Comparison of ENCODE assay signal across 8 mouse cellular contexts in the genomic region with DNA sequence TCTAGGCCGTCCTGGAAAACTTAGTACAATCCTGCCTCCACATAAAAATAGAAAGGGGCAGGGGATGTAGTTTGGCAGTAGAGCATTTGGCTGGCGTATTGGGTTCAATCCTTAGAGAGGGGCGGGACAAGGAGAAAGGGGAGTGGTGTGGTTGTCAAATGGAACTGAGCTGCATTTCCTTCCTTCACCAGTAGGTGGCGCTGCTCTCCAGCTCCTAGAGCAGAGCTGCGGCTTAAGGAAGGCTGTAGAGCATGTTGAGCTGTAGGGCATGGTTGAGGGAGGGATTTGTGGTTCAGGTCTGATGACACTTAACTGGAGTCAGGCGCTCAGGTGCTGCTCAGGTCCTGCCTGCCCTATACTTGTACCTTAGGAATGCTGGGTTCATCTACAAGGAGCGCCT. TPM values are rescaled to one million over a fixed set of nuclear protein-coding genes. Genes with fewer than 3 reads are reported as not detected.
DNase-seq lines count a peak whose midpoint lies in the region; ATAC-seq and TF ChIP-seq lines count a peak whose summit lies in the region.

No protein-coding gene starts in this region.

- no peak for TF ChIP-seq EP300 in liver, postnatal 0 days (IDR thresholded peaks at IDR 0.05; ENCODE audit: low read depth)

- no peaks in the 10 kb centered on the region for H3K9me3 ChIP-seq in G1E (replicated peaks)
- no peaks in the 10 kb centered on the region for H3K9me3 ChIP-seq in forebrain, embryonic 16.5 days (ENCODE audit: control insufficient read depth, low read length)
- no peaks in the 10 kb centered on the region for H3K9me3 ChIP-seq in liver, postnatal 0 days (ENCODE audit: low read length)
- H3K9me3 ChIP-seq in neural tube, embryonic 15.5 days (replicated peaks) = no peaks in the 10 kb centered on the region

- peaks cover 11% of the 10 kb centered on the region for H3K36me3 ChIP-seq in G1E (replicated peaks)
- no peaks in the 10 kb centered on the region for H3K36me3 ChIP-seq in forebrain, embryonic 16.5 days (ENCODE audit: control insufficient read depth, insufficient read depth)
- H3K36me3 ChIP-seq in liver, postnatal 0 days (replicated peaks; ENCODE audit: insufficient read depth, low read length) = no peaks in the 10 kb centered on the region
- no peaks in the 10 kb centered on the region for H3K36me3 ChIP-seq in neural tube, embryonic 15.5 days

- H3K4me2 ChIP-seq in forebrain, embryonic 16.5 days (ENCODE audit: low read length) = no peak overlapping the region
- no peak overlapping the region for H3K4me2 ChIP-seq in liver, postnatal 0 days (ENCODE audit: low read depth, low read length)
- H3K4me2 ChIP-seq in neural tube, embryonic 15.5 days = no peak overlapping the region

- DNase-seq in G1E (ENCODE audit: low spot score) = peak; percentile 47
- DNase-seq in cerebellum, adult 18-20 months = peak; percentile 88 to 91
- peak; percentile 63 for DNase-seq in heart, postnatal 25 days (ENCODE audit: low spot score)
- DNase-seq in layer of hippocampus, adult 11-12 months (ENCODE audit: low spot score) = peak; percentile 93
- peak; percentile 91 for DNase-seq in liver, postnatal 0 days
- peak; percentile 96 for DNase-seq in testis, postnatal 10 days (ENCODE audit: low spot score)

- H3K4me1 ChIP-seq in G1E (ENCODE audit: insufficient read depth, low read depth, low read length) = no peaks in the 10 kb centered on the region
- H3K4me1 ChIP-seq in forebrain, embryonic 16.5 days (replicated peaks; ENCODE audit: control insufficient read depth, insufficient read depth, low read length) = peaks cover 13% of the 10 kb centered on the region
- no peaks in the 10 kb centered on the region for H3K4me1 ChIP-seq in liver, postnatal 0 days (ENCODE audit: insufficient read depth)
- H3K4me1 ChIP-seq in neural tube, embryonic 15.5 days = peaks cover 28% of the 10 kb centered on the region

- H3K27ac ChIP-seq in forebrain, embryonic 16.5 days (ENCODE audit: low read length) = no peak overlapping the region
- no peak overlapping the region for H3K27ac ChIP-seq in liver, postnatal 0 days (ENCODE audit: low read depth)
- no peak overlapping the region for H3K27ac ChIP-seq in neural tube, embryonic 15.5 days (replicated peaks)

- peak; percentile 99 for TF ChIP-seq CTCF in G1E (IDR thresholded peaks at IDR 0.05; ENCODE audit: low read depth, low read length)
- TF ChIP-seq CTCF in liver, postnatal 0 days (IDR thresholded peaks at IDR 0.05; ENCODE audit: low read depth) = peak; percentile 100

- intact Hi-C loops in heart, postnatal 25 days (cut with DNase I) = loop anchor here (1.0 to 5.0 kb wide), 3 partner anchors 81 to 255 kb away; no protein-coding TSS in a partner anchor

- H3K27me3 ChIP-seq in G1E (ENCODE audit: insufficient read depth, low read length) = peaks cover 6% of the 10 kb centered on the region; the same call in 1 of the 2 replicates
- H3K27me3 ChIP-seq in forebrain, embryonic 16.5 days (replicated peaks; ENCODE audit: control insufficient read depth, insufficient read depth, low read length) = no peaks in the 10 kb centered on the region; the same call in 1 of the 2 replicates
- peaks cover 11% of the 10 kb centered on the region; the same call in 1 of the 2 replicates for H3K27me3 ChIP-seq in liver, postnatal 0 days (ENCODE audit: insufficient read depth, low read length)
- H3K27me3 ChIP-seq in neural tube, embryonic 15.5 days (replicated peaks) = no peaks in the 10 kb centered on the region

- H3K4me3 ChIP-seq in G1E (ENCODE audit: low read depth, low read length) = no peak overlapping the region
- H3K4me3 ChIP-seq in forebrain, embryonic 16.5 days (replicated peaks; ENCODE audit: low read length) = no peak overlapping the region
- H3K4me3 ChIP-seq in liver, postnatal 0 days (ENCODE audit: low read depth, low read length) = no peak overlapping the region
- no peak overlapping the region for H3K4me3 ChIP-seq in neural tube, embryonic 15.5 days (replicated peaks)

- WGBS in forebrain, embryonic 16.5 days = 8% methylated on average over 7 of the region's 7 CpGs
- WGBS in liver, postnatal 0 days (ENCODE audit: insufficient replicate concordance) = 9% methylated on average over 7 of the region's 7 CpGs
- WGBS in neural tube, embryonic 15.5 days = 5% methylated on average over 7 of the region's 7 CpGs

- ATAC-seq in G1E (ENCODE audit: extremely low read depth, insufficient number of reproducible peaks, low FRiP score, poor library complexity, severe bottlenecking) = peak; percentile 83
- ATAC-seq in forebrain, embryonic 16.5 days = peak; percentile 81
- ATAC-seq in liver, postnatal 0 days = peak; percentile 88
- ATAC-seq in neural tube, embryonic 15.5 days (ENCODE audit: low FRiP score) = peak; percentile 73; the same call in 1 of the 2 replicates

- H3K9ac ChIP-seq in forebrain, embryonic 16.5 days (replicated peaks; ENCODE audit: low read depth, low read length) = no peak overlapping the region
- no peak overlapping the region for H3K9ac ChIP-seq in liver, postnatal 0 days (replicated peaks)
- no peak overlapping the region for H3K9ac ChIP-seq in neural tube, embryonic 15.5 days (replicated peaks)

RNA-seq across cellular contexts. Expression of a gene that starts 6.6 kb away (rescaled TPM):
- total RNA-seq in G1E (2014; fragmentation: Nextera tagmentation) = 2.9 and 5.5 TPM in 2 replicates
- total RNA-seq in G1E (2017) = 17.8 and 21.0 TPM in 2 replicates
- 2.5 and 4.0 TPM in 2 replicates for polyA plus RNA-seq in G1E (2012)
- 11.4 and 13.6 TPM in 2 replicates for polyA plus RNA-seq in forebrain, embryonic 16.5 days (2015; fragmentation: Nextera tagmentation; extraction: Ambion mirVana)
- total RNA-seq in heart, postnatal 25 days (2021) = 10 to 100 TPM; 14.8 to 15.2 TPM
- 8.2 and 8.7 TPM in 2 replicates for polyA plus RNA-seq in liver, postnatal 0 days (2015; fragmentation: Nextera tagmentation; extraction: Ambion mirVana)
- polyA plus RNA-seq in neural tube, embryonic 15.5 days (2015; fragmentation: Nextera tagmentation; extraction: Ambion mirVana) = 25.8 and 27.7 TPM in 2 replicates

RNA-seq across cellular contexts. Expression of a gene that starts 30.6 kb away (rescaled TPM):
- total RNA-seq in G1E (2014; fragmentation: Nextera tagmentation) (not detected in 2 replicates), G1E (2017) (0.05 TPM in 1 of 2 replicates, not detected in the other)
- not detected in 2 replicates for polyA plus RNA-seq in G1E (2012)
- 16.9 and 17.2 TPM in 2 replicates for polyA plus RNA-seq in forebrain, embryonic 16.5 days (2015; fragmentation: Nextera tagmentation; extraction: Ambion mirVana)
- not detected for total RNA-seq in heart, postnatal 25 days (2021)
- not detected in 2 replicates for polyA plus RNA-seq in liver, postnatal 0 days (2015; fragmentation: Nextera tagmentation; extraction: Ambion mirVana)
- polyA plus RNA-seq in neural tube, embryonic 15.5 days (2015; fragmentation: Nextera tagmentation; extraction: Ambion mirVana) = 7.5 and 9.2 TPM in 2 replicates

RNA-seq across cellular contexts. Expression of a gene that starts 31.4 kb away (rescaled TPM):
- not detected in 2 replicates for total RNA-seq in G1E (2014; fragmentation: Nextera tagmentation)
- total RNA-seq in G1E (2017) = not detected in 2 replicates
- polyA plus RNA-seq in G1E (2012) = not detected in 2 replicates
- polyA plus RNA-seq in forebrain, embryonic 16.5 days (2015; fragmentation: Nextera tagmentation; extraction: Ambion mirVana) = 1.3 and 1.5 TPM in 2 replicates
- total RNA-seq in heart, postnatal 25 days (2021) = 10 to 100 TPM; 24.3 to 34.0 TPM
- 0.14 and 0.18 TPM in 2 replicates for polyA plus RNA-seq in liver, postnatal 0 days (2015; fragmentation: Nextera tagmentation; extraction: Ambion mirVana)
- 2.1 and 4.0 TPM in 2 replicates for polyA plus RNA-seq in neural tube, embryonic 15.5 days (2015; fragmentation: Nextera tagmentation; extraction: Ambion mirVana)
